Mouse (Mus musculus): ENCODE measurements around the gene Trit1. TPM values are rescaled to one million over a fixed set of nuclear protein-coding genes. Genes with fewer than 3 reads are reported as not detected.

Trit1 gene
- 17.7 and 18.2 TPM in 2 replicates for polyA plus RNA-seq (2012; rRNA removed)

DNA sequence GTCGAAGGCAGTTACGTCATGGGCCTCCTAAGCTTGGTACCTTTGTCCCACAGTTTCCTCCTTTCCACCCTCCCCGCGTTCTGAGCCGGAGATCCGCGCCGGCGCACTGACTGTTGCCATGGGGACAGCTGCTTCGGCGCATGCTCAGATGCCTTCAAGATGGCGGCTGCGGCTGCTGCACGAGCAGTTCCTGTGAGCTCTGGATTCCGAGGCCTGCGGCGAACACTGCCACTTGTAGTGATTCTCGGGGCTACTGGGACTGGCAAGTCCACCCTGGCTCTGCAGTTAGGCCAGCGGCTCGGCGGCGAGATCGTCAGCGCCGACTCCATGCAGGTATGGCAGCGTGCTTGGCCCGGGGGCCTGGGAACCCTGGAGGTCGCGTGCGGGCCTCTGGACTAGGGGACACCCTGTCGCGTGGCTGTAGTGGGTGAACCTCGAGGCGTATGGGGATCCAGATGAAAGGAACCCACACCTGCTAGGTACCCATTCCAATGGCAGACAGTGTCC is at the start of gene Trit1:
Trit1 (plus strand) TSS at position 147 of the 507 bp plus-strand sequence.
- peak; percentile 84 to 96 for DNase-seq (ENCODE audit: extremely low spot score in 1 of 2, low spot score in 1 of 2)

DNA sequence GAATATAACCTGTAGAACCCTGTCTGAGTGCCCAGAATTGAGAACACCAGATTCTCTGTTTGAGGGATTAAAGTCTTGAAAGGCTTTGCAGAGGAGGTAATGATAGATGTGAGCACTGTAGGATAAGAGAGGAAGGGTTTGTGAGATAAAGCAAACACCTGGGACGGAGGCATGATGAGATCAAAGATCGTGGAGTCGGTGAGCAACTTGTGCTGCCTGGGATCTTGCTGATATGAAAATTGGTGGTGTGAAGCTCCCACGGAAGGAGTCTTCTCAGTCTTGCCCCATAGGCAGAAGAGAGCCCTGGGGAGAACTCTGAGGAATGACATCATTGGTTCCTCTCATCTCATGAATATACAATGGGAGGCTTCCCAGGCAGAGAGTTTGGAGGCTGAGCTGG is 48.3 kb upstream of the Trit1 start:
- no peak for DNase-seq (ENCODE audit: extremely low spot score in 1 of 2, low spot score in 1 of 2)

DNA sequence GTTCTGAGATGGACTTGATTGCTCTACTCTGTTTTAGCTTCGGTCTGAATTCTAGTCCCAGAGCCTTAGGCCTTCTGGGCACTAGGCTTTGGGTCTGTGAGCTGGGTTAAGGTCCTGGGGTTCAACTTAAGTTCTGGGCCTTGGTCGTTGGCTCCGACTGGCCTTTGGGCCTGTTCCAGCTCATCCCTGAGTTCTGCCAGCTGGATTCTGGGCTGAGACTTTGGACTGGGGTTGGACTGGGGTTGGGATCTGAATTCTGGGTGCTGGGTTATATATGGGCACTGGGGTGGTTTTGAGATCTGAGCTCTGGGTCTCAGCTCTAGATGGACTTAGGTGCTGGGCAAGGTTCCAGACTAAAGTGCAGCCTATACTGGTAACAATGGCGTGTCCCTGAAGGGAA is 45.2 kb upstream of the Trit1 start:
- no peak for DNase-seq (ENCODE audit: extremely low spot score in 1 of 2, low spot score in 1 of 2)

DNA sequence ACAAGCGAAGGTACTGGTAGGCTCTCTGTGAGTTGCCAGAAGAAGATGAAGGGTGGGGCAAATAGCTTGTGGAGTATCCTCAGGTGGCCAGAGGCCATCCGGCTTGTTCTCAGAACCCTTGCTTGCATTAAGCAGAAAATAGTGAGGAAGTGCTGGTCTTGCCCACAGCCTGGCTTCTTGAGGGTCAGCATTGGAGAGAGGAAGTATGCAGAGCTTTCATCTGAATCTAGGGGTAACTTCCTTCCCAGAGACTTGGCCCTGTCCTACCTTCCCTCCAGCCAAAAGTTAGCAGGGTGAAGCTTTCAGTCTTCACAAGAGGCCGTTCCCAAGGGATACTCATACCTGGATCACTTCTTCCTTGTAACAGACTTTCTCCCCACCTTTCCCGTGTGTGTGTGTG is 44.8 kb upstream of the Trit1 start:
- DNase-seq (ENCODE audit: extremely low spot score in 1 of 2, low spot score in 1 of 2), result no peak

DNA sequence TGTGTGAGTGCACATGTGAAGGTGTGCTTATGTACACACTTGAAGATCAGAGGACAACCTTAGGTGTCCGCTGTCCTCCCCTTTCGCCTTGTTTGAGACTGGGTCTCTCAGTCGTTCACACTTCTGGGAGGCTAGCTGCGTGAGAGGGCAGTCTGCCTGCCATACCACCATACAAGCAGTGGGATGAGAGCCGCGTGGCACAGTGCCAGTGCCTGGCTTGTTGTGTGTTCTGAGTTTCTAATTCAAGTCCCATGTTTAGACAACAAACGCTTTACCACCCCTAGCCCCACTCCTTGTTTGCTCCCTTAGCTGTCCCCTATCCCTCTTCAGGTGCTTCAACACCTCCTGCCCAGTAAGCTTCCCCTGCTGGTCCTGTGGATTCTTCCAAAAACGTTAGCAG is 44.3 kb upstream of the Trit1 start:
- no peak for DNase-seq (ENCODE audit: extremely low spot score in 1 of 2, low spot score in 1 of 2)

DNA sequence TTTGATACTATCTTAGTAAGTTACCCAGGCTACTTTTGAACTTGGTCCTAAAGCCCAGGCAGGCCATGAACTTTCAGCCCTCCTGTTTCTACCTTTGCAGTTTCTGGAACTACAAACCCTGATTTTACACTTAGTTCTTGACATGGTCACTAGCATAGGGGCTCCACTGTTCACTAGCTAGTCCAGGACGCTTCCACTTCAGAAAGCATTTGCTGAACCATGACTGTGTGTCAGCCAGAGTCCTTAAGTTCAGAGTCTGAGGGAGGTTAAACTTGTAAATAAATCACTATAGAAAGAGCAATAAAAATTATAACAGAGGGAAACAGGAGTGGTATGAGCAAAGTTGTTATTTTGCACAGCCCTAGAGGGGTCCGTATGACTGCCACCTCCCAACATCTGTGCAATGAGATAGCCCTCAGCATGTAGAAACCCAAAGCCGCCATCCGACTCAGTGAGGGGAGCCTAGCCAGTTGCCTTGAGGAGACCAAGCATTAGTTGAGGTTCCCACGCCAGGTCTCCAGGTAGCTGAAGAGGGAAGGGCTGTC is 41.3 kb upstream of the Trit1 start:
- DNase-seq (ENCODE audit: extremely low spot score in 1 of 2, low spot score in 1 of 2), result no peak

DNA sequence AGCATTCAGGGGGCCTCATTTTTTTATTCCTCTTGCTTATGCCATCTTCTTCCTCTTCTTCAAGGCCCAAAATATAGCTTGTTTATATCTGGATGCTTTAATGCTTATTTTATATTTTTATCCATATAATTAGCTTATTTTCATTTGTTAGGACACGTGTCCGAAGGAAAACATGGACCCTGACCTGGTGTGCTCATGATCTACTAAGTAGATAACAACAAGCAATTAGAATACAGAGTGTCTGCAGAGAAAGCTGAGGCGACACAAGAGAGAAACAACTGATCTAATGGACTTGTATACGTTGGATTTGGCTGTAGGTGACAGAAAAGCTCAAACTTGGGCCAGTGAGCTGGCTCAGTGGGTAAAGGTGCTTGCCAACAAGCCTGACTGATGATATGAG is 39.5 kb upstream of the Trit1 start:
- no peak for DNase-seq (ENCODE audit: extremely low spot score in 1 of 2, low spot score in 1 of 2)

DNA sequence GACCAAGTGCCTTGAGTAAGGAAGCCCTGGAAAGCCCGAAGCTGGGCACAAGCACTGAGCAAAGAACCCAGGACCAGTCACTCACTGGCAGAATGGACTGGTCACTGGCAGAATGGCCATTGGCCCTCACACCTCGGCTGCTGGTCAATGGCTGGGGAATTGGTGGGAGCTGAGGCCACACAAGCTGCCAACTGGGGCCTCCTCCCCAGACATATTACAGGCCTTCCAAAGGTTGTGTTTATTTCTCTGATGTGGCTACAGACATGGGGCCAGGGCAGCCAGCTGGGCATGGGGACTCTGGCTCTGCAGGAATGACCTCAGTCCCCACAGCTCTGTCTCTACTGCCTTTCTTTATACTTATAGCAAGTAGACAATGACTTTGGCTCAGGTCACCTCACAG is 37.5 kb upstream of the Trit1 start:
- no peak for DNase-seq (ENCODE audit: extremely low spot score in 1 of 2, low spot score in 1 of 2)

DNA sequence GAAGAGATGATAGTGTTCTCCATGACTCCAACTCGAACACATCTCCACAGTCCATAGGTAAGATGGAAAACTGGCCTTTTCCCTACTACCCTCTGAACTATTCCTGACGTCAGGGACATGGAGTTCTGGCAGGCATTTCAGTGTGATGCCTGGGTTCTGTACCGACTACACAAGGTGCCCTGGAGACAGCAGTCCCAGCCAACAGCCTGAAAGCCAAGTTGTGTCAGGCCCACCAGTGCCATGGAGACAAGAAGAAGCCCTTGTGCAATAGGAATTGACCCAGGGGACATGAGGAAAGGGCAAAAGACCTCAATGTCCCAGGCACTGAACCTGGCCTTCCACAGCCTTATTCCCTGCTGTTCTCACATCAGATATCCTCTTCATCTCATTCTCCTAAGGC is 36.6 kb upstream of the Trit1 start:
- DNase-seq (ENCODE audit: extremely low spot score in 1 of 2, low spot score in 1 of 2), result no peak

DNA sequence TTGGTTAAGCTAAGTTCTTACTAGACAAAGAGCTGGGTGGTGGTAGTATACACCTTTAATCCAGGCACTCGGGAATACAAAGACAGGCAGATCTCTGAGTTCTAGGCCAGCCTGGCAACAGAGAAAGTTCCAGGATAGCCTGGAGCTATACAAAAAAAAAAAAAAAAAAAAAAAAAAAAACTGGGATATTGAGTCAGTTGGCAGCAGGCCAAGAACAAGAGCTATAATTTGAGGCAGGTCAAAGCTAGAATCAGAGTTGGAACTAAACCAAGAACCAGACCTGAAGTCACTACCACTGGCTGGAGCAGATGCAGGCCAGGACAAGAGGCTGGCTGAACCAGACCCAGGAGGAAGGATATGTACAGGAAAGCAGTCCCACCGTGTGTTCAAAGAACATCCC is 35.7 kb upstream of the Trit1 start:
- DNase-seq (ENCODE audit: extremely low spot score in 1 of 2, low spot score in 1 of 2), result no peak

DNA sequence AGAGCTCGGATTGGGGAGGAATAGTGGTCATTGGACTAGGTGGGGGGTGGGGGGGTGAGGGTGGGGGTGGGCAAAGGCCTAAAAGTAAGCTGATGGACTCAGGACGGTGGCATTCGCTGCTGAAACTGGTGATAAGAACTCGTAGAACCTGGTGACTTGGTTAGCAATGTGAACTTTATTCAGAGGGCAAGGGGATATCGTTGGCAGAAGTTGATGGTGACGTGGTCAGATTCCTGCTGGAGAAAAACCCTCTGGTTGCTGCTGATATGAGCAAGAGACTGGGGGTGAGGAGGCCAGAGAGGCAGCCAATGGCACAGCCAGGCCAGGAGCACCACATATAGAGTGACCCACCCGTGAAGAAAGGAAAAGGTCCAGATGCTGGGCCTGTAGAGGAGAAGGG is 35.2 kb upstream of the Trit1 start:
- no peak for DNase-seq (ENCODE audit: extremely low spot score in 1 of 2, low spot score in 1 of 2)

DNA sequence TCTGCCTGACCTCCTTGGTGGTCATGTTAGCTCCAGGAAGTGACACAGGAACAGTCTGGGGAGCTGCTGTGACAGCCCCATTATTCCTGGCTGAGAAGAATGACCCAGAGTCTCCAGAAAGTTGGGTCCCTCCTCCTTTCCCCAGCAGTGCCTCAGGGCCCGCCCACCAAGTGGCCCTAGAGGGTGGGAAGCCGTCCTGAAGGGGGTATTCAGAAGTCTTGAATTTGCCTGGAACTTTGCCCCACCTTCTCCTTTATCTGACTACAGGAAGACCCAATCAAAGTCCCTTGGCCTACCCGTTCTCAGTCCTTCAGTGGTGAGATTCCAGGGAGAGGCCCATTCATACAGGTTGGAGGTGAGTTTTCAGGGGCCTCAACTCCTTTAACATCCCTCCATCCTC is 34.5 kb upstream of the Trit1 start:
- no peak for DNase-seq (ENCODE audit: extremely low spot score in 1 of 2, low spot score in 1 of 2)

DNA sequence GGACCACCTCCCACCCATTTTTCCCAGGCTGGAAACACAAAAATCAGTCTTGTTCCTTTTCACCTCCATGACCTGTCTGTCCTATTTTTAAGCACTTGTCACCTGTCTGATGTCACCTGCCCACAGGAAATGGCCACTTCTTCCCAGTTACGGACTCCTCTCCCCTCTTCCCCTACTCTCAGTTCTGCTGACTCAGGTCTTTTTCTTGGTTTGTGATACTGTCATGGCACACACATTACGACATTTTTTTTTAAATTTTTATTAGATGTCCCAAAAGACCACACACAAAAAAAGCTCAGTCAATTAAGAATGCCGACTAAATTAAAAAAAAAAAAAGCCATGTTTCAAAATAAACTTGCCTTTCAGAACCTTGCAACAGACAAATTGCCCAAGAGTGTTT is 33.9 kb upstream of the Trit1 start:
- DNase-seq (ENCODE audit: extremely low spot score in 1 of 2, low spot score in 1 of 2), result no peak

DNA sequence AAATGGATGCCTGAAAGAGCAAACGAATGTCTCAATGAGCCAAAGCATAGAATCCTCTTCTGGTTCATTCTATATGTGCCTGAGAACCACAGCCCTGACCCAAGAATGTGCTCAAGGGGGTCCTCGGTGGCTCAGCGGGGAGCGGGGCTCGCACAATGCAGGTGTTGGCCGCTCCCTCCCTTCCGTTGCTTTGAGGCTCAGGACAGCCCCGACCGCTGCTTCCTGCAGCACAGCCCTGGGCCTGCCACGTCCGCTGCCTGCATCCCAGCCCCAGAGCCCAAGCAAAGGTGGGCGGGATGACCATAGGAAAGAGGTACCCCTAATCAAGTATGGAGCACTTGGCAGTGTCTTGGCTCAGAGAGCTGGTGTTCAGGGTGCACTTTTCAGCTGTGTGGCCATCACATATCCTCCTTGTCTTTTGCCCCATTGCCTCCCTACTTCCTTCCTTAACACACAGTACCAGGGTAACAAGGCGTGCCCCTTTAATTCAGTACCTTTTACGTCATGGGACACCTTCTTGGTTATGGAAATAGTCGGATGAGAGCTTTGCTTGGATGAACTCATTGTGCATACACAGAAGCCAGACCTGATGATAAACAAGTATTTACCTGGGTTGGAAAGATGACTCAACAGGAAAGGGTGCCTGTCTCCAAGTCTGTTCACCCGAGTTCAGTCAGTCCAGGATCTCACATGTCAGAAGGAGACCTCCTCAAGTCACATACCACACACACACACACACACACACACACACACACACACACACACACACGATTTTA is 32.7 kb upstream of the Trit1 start:
- DNase-seq (ENCODE audit: extremely low spot score in 1 of 2, low spot score in 1 of 2), result no peak

DNA sequence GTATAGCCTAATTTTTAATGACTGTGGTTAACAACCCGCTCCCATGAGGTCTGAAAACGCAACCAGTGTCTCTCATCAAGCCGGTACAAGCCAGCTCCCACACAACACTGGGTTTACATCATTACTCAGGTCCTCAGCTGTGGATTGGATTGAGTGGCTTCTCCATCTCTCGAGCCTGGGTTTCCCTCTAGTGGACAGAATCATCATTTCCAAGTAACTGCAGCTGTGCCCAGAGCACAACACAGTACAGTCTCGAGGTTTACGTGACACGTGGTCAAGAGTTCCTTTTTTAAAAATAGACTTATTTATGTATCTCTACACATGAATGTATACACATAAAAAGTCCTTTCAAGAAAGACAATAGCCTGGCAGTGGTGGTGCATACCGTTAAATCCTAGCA is 31.3 kb upstream of the Trit1 start:
- DNase-seq (ENCODE audit: extremely low spot score in 1 of 2, low spot score in 1 of 2), result peak; percentile 59 to 89

DNA sequence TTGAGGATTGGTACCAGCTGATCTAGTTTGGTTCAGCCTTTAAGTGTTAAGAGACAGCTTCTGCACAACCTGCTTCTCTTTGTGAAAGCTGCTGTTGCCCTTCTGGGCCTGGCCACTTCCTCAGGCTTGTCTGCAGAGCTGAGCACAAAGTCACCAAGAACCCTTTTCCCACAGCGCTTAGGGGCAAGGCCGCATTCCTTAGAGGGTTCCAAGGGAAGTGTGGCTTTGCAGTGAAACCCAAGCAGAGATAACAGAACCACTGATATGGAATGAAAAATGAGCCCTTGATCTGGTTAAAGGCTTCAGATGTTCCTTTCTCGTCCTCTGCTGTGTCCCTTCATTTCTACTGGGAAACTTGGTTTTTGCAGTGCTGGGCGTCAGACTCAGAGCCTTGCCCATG is 29.0 kb upstream of the Trit1 start:
- no peak for DNase-seq (ENCODE audit: extremely low spot score in 1 of 2, low spot score in 1 of 2)

DNA sequence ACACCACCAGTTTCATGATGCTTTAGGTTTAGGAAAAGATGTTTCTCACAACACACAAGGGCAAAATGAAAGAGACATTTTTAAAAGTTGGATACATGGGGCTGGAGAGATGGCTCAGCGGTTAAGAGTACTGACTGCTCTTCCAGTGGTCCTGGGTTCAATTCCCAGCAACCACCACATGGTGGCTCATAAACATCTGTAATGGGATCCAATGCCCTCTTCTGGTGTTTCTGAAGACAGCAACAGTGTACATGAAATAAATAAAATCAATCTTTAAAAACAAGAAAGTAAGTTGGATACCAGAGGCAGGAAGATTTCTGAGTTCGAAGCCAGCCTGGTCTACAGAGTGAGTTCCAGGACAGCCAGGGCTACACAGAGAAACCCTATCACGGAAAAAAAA is 28.4 kb upstream of the Trit1 start:
- DNase-seq (ENCODE audit: extremely low spot score in 1 of 2, low spot score in 1 of 2), result peak in 1 of 2 experiments; percentile 31

DNA sequence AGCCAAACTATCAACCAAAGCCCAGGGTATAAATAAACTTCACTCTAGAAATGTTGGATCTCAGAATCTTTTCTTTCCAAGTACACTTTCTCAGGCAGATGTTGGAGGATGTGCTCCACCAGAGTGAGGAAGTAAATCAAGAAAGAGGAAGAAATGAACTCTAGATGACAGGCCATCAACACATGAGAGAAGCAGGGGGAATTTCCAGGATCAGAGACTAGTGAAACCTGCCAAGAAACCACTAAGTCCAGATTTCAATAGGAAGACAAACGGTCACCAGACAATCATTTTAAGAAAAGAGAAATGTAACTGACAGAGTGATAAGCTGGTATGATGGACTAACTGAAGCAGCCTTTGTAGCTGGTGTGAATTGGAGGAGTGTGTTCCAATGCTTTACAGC is 25.2 kb upstream of the Trit1 start:
- DNase-seq (ENCODE audit: extremely low spot score in 1 of 2, low spot score in 1 of 2), result no peak

DNA sequence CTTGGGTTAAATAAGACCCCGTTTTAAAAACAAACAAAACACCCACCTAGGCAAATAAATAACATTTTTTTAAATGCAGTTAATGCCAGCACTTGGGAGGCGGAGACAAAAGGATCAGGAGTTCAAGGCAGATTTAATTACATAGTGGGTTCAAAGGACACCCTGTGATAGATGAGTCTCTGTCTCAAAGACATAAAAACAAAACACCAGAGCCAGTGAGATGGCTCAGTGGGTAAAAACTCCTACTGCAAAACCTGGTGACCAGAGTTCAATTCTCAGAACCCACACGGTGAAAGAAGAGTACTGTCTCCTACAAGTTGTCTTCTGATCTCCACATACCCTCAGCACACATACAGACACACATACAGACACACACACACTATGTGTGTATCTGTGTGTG is 24.1 kb upstream of the Trit1 start:
- no peak for DNase-seq (ENCODE audit: extremely low spot score in 1 of 2, low spot score in 1 of 2)

DNA sequence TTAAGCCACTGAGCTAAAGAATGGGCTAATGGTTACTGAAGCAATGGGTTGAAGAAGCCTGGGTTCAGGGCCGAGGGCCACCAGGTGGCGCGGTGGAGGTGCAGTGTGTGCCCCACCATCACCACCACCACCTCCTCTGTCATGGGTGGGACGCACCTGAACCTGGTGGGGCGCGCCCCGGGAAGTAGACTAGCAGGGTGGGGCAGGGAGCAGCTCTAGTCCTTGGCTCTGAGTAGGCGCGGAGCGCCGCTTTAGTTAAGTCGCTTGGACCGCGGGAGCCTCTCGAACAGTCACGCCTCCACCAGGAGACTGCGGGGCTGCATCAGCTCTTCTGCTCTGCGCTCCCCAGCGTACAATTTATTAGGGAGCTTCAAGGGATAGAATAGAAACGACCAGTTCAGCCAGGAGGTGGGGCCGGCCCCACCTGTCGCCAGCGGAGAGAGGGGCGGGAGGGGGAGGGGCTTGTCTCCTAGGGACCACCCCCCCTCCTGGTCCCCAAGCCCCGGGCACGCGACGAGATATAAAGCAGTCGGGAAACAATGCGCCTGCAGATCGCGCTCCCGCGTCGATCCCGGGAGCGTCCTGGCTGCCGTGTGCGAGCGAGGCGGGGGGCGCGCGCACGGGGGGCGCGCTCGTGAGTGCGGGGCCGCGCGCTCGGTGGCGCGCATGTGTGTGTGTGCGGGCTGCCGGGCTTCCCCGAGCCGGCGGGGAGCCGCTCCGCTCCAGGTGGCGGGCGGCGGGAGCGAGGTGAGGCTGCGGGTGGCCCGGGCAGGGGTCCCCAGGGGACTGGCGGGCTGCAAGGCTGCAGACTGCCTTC is 20.8 kb upstream of the Trit1 start, which contains the start of gene Mycl:
Mycl (plus strand) TSS at position 249 of the 817 bp plus-strand sequence.
- peak; percentile 71 to 92 for DNase-seq (ENCODE audit: extremely low spot score in 1 of 2, low spot score in 1 of 2)

DNA sequence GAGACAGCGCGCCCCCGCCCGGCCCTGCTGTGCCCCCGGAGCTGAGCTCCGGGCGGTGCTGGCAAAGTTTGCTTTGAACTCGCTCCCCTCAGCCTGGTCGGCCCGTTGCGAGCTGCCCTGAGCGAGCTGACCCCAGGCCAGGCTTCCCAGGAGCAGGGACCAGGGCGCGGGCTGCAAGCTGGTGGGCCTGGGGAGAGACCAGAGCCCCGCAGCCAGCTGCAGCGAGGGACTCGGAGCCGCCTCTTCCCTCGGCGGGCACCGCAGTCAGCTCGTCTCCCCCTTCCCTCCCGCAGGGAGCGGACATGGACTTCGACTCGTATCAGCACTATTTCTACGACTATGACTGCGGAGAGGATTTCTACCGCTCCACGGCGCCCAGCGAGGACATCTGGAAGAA is 20.2 kb upstream of the Trit1 start:
- DNase-seq (ENCODE audit: extremely low spot score in 1 of 2, low spot score in 1 of 2), result peak in 1 of 2 experiments; percentile 17
